Mouse (Mus musculus): ENCODE results near the gene Dnajc28.

The Dnajc28 gene

DNA sequence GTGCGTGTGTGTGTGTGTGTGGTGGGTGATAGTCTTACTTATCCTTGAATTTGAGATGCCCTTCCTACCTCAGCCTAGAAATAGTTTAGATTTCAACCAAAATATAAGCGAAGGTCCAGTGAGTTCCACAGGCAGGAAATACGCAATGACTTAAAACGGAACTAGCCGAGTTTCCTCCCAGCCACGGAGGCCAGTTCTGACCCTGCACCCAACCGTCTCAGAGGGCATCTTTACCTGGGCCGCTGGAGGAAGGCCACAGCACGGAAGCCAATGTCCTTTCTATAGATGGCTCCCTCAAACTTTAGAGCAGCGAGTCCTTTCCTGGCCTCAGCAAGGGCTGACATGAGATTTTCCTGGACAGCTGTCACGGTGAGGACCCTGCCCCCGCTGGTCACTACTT, 14.8 kb upstream of the Dnajc28 start:
- CTCF ChIA-PET = interaction anchor here (0.7 kb wide), 1 partner anchor 191 kb away, joined by 4 read pairs; no protein-coding TSS in a partner anchor

DNA sequence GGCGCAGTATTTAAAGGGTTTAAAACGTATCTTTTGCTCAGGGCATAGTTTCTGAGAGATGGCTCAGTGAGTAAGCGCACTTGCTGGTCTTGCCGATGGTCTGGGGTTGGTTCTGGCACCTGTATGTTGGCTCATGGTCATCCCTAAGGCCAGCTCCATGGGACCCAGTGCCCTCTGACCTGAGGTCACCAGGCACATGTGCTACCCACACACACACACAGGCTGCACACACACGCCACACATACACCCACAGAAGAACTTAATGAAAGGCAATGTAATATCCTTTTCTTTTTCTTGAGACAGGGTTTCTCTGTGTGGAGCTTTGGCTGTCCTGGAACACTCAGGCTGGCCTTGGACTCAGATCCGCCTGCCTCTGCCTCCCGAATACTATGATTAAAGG, 14.1 kb upstream of the Dnajc28 start:
- CTCF ChIA-PET = interaction anchor here (0.7 kb wide), 1 partner anchor 190 kb away, joined by 4 read pairs; no protein-coding TSS in a partner anchor

DNA sequence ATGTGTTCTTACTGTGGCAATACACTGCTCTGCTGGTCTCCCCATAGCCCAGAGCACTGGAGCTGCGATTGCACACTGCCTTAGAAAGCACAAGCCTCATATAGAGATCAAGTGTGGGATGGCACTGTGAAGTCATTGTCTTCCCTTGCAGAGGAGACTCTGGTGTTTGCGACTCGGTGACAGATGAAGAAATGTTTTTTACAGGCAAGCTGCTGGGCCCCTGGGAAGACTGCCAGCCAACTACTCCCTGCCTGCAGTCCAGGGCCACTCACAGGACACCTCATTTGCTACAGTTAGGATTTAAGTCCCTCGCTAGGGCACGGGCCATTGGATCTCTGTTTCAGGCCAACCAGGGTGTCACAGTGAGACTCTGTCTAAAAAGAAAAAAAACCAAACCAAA, 13.6 kb upstream of the Dnajc28 start:
- CTCF ChIA-PET = no interaction called here

DNA sequence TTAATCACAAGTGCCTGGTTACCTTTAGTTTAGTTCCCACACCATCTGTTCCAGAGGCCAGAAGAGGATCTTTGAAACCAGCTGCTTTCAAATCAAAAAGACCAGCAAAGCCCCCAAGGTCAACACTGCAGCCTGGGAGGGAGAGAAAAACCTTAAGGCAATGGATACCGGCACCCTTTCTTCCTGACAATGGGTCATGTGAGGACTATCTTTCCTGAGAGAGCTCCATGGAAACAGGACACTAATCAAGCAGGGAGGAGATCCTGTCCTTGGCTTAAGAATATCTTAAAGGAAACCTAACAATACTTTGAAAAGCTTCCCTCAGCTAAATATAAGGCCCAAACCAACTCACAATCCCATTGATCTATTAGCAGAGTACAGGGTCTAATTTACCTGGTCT, 11.8 kb upstream of the Dnajc28 start:
- CTCF ChIA-PET = no interaction called here

DNA sequence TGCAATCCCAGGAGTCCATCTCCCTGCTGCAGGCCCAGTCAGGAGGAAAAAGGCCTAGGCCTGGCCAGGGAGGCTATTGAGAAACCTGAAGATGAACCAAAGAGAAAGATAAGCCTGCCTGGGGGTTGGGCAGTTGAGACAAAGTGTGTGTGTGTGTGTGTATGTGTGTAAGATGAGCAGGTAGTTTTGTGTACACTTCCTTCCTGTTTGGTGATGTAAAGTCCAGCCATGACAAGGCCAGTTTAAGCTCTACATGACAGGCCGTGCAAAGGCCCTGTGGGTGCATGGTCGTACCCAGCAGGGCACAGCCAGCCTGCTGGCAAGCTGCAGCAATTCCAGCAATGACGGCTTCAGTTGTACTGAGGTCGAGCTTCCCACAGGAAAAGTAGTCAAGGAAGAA, 10.9 kb upstream of the Dnajc28 start:
- CTCF ChIA-PET = interaction anchor here (0.6 kb wide), 1 partner anchor 41 kb away, joined by 3 read pairs; no protein-coding TSS in a partner anchor

DNA sequence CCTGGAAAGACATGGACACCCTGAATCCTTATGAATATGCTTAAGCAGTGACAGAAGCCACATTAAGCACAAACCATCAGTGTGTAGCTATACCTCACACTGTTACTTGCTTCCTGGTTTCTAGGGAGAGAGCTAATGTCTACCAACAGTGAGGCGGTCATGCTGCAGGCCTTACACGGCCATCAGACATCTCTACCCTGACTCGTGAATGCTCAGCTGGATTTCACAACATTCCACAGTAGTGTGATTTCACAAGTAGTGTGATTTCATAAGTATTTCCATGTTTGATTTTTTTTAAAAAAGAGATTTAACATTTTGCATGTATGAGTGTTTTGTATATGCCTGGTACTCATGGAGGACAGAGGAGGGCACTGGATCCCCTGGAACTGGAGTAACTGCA, 9.8 kb upstream of the Dnajc28 start:
- CTCF ChIA-PET = no interaction called here

DNA sequence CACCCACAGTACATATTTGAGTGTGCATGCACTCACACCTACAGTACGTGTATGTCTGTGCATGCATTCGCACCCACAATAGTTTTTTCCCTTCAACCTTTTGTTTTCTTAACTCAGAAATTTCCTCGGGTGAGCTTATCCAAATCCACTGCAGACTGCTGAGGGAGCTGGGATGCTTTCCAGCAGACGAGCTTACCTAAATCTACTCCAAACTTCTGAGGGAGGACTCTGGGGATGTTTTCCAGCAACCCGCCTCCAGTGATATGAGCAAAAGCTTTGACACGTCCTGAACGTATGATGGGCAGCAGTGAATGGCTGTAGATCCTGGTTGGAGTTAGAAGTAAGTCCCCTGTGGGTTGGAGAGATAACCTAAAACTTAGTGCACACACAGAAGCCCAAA, 9.0 kb upstream of the Dnajc28 start:
- CTCF ChIA-PET = no interaction called here

- CTCF ChIA-PET = no interaction called here
Measured at GRCm38 (mm10) chr16:91623074-91623473, 4.2 kb upstream of the Dnajc28 start.

DNA sequence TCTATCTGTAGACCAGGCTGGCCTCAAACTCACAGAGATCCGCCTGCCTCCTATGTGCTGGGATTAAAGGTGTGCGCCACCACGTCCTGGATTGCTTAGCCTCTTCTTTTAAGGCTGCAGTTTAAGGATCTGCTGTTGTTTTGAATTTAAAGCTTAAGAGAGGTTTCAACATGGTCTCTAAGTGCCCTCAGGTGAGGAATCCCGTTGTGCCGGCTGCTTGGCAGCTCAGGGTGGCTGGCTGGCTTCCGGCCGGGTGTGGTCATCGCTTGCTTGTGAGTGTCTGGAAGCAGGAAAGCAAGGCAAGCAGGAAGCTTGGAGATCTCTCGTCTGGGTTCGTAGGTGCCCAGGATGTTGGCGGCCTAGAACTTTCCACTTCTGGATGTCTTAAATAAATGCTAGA, 2.2 kb upstream of the Dnajc28 start:
- CTCF ChIA-PET = interaction anchor here (0.6 kb wide), 1 partner anchor 18 kb away, joined by 5 read pairs; no protein-coding TSS in a partner anchor

- CTCF ChIA-PET = interaction anchor here (1.2 kb wide), 1 partner anchor 98 kb away, joined by 4 read pairs; no protein-coding TSS in a partner anchor
Measured at GRCm38 (mm10) chr16:91620185-91620584, 1.4 kb upstream of the Dnajc28 start.

GRCm38 (mm10) chr16:91614552-91614951, 4.3 kb downstream of the Dnajc28 start:
- CTCF ChIA-PET = interaction anchor here (0.5 kb wide), 1 partner anchor 469 kb away, joined by 6 read pairs; no protein-coding TSS in a partner anchor

- CTCF ChIA-PET = no interaction called here
Measured at GRCm38 (mm10) chr16:91612525-91612924, 6.3 kb downstream of the Dnajc28 start.

- CTCF ChIA-PET = no interaction called here
Measured at GRCm38 (mm10) chr16:91611248-91611647, 7.6 kb downstream of the Dnajc28 start.

- CTCF ChIA-PET = no interaction called here
Measured at GRCm38 (mm10) chr16:91609501-91610245, 9.2 kb downstream of the Dnajc28 start.

GRCm38 (mm10) chr16:91606958-91607357, 11.9 kb downstream of the Dnajc28 start:
- CTCF ChIA-PET = no interaction called here

DNA sequence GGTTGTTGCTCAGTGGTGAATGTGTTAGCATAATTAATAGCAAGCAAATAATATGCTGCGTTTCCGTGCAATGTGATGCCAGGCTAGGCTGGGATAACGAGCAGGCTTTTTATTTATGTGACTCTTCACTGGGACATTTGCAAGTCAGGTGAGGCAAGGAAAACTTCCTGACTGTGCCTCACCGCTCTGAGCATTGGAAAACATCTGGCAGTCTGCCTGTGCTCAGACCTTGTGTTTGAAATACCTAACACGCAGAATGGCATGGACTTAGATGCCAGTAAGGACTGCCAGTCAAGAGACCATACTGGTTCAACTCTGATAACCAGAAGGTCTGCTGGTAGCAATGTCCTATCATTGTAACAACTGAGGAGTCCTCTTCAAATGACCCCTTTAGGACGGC, 13.7 kb downstream of the Dnajc28 start:
- CTCF ChIA-PET = no interaction called here

DNA sequence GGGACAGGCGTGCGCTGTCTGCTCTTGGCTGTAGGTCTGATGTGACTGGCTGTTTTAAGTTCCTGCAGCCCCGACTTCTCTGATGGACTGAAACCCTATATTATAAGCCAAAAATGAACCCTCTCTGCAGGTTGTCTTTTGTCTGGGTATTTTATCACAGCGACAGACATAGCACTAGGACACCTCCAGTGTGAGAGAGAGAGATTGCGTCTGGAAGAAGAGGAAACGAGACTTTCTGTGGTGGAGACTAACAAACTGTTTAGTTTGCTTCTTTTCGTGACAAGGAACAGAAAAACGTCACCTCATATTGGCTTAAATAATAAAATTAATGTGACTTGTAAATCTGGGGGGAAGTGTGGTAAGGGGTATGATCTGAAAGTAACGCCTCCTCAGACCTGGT, 17.1 kb downstream of the Dnajc28 start:
- CTCF ChIA-PET = no interaction called here

GRCm38 (mm10) chr16:91601081-91601480, 17.7 kb downstream of the Dnajc28 start:
- CTCF ChIA-PET = no interaction called here

DNA sequence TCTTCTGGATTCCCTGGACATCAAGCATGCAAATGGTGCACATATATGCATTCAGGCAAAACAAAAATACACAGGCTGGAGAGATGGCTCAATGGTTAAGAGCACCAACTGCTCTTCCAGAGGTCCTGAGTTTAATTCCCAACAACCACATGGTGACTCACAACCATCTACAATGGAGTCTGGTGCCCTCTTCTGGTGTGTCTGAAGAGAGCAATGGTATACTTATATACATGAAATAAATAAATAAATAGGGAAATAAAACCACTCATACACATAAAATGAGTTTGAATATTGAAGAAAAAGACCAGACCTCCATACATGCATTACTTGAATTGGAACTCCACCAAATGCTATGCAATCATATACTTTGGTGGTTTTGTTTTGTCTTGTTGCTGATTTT, 19.6 kb downstream of the Dnajc28 start:
- CTCF ChIA-PET = no interaction called here

- CTCF ChIA-PET = no interaction called here
Measured at GRCm38 (mm10) chr16:91597672-91598010, 21.2 kb downstream of the Dnajc28 start, which contains the start of gene Tmem50b. TSS of gene Tmem50b (minus strand) at chr16:91597800.

GRCm38 (mm10) chr16:91596779-91597671, 21.8 kb downstream of the Dnajc28 start:
- CTCF ChIA-PET = no interaction called here

DNA sequence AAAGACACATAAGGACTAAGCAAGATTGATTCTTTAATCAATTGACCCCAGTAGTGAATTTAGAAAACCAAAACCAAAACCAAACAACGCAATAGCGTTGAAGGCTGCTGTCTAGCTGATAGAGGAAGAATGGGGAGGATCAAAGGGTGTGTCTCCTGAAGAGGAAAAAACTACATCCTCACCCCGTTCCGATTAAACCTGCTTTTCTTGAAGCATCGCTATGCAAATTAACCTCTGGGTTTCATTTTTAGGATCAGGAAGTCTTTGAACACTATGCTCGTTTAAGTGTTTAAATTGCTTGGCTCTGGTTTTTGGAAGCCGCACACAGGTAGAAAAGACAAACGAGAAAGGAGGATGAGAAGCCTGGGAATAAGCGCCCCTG, 22.4 kb downstream of the Dnajc28 start:
- CTCF ChIA-PET = no interaction called here

GRCm38 (mm10) chr16:91595076-91595475, 23.8 kb downstream of the Dnajc28 start:
- CTCF ChIA-PET = no interaction called here
